Mouse (Mus musculus) left cerebral cortex, postnatal 36 days (tissue): ENCODE results near the gene Smim20. TPM values are rescaled to one million over a fixed set of nuclear protein-coding genes. Genes with fewer than 3 reads are reported as not detected.

ENCODE experiments used
- DNase-seq, 2 experiments: peaks; one replicate each; pipeline ENCODE4 v3.0.0; 2021 to 2022; ENCODE audit warnings: low spot score in 2 of 2, mixed read lengths in 1 of 2
- intact Hi-C: fragments of 180-260 bp; cut with DNase I; formaldehyde crosslinking; loops from one replicate; pipeline ENCODE4 v1.15.1; 2025
- total RNA-seq, 2 experiments: library from RNA; stranded (reverse); gene quantifications; 2 replicates each; pipeline ENCODE4 v1.2.3; 2021

Gene Smim20
- total RNA-seq, 2 experiments from 2014 or later = 33.5 to 40.5 TPM

DNA sequence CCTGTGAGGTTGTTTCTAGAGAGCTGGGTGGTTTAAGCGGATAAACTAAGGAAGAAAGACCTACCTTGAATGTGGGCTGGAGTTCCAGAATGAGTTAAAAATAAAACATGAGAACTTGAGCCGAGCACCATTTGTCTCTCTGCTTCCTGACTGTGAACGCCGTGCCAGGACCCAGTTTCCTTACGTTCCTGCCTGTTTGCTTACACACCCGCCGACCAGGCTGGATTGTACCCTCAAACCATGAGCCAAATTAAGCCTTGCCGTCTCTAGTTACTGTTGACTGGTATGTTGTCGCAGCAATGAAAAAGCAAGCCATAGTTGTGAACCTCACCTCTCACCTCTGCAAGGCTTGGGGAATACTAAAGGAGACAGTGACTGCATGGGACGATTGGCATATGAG lies 4.9 kb upstream of the Smim20 start:
- DNase-seq = no peak
- intact Hi-C loops = loop anchor here (5.0 kb wide), 1 partner anchor 50 kb away; the partner anchor contains the start of gene Sel1l3

DNA sequence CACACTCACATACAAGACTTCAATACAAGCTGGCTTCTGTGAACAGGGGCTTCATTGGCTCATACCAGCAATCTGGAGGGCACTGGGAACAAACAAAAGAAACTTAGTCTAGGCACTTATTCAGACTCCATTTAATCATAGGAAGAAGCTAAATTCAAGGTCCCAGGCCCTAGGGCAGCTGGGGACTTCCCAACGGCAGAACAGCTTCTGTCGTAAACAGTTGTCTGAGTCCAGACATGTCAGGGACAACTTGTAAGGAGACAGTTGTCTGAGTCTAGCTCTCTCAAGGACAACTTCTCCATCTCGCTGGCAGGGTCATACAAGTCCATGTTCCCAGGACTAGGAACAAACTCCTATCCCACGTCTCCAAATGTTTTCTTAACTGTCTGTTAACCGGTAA lies 2.8 kb upstream of the Smim20 start:
- intact Hi-C loops = loop anchor here (5.0 kb wide), 1 partner anchor 52 kb away; the partner anchor contains the start of gene Sel1l3
- no peak for DNase-seq

DNA sequence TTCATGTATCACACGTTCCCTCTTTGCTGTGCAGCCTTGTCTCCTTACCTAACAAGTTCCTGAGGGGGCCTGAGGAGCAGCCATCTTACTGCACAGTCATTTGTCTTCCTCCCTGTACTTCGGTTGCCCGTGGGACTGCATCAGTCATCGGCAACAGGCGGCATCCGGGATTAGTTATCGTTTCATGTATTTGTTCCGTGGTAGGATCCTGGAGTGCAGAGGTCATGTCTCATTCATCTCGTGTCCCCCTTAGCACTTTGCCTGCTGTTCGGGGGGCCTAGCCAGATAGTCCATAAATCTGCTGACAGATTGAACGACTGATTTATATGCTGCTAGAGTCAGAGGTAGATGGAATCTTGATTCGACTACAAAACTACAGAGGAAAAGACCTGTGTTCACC lies 1.1 kb upstream of the Smim20 start:
- intact Hi-C loops = no loop called here
- no peak for DNase-seq

DNA sequence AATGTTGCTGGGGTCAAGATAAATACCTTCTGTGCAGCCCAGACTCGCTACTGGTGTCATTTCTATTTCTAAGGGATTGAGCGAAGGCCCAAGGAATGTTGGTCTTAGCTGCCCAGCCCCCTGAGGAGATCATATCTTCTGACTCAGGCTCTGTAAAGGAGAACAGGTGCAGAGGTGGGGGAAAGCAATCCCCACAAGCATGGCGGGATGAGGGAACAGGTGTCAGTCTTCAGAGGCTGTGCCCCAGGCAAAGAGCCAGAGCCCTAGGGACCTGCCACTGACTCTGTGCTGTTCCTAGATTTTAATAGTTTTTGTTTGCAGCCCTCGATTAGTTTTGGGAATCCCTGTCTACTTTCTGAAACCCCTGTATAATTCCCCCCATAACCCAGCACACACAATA lies 702 bp upstream of the Smim20 start:
- intact Hi-C loops = no loop called here
- no peak for DNase-seq

DNA sequence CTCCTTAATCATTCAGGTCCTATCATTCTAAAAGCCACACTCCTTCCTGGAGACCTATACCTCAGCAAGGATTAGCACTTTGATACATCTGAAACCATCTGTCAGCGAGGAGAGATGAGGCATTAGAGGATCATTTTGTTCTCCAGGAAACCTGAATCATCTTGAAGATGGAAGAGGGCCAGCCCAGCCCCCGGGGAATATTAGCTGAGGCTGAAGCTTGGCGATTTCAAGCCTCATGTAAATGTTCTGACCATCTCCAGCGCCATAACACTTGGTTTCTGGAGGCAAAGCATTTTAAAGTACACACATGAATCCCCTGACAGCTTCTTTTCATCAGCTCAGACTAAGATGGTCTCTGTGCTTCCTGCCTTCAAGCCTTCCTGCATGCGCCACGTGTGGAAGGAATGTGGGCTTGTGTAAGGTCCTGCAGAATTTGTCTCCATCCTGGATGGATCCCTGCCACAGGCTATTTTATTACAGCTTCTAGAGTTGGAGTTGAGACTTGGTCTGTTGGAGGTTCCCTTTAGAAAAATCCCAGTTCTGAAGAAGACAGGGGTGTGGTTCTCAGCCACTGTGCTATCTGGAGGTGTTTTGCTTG lies 1.3 kb downstream of the Smim20 start:
- DNase-seq = no peak
- intact Hi-C loops = no loop called here

DNA sequence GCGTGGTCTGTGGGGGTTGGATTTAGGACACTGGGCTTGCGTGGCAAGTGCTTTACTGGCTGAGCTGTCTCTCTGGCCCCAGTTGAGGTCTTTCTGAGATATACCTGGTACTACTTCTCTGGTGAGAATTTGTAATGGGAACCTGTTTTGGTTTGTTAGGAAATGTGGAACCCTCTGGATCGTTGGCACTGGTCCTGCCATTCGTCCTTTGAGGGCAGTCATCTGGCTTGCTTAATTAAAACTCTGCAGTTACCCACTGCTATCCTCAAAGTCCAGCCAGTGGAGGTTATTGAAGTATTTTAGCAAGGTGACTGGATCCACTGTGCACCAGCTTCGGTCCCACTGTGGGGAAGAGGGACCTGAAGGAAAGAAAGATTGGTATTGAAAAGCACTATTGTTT lies 2.9 kb downstream of the Smim20 start:
- no peak for DNase-seq
- intact Hi-C loops = no loop called here

DNA sequence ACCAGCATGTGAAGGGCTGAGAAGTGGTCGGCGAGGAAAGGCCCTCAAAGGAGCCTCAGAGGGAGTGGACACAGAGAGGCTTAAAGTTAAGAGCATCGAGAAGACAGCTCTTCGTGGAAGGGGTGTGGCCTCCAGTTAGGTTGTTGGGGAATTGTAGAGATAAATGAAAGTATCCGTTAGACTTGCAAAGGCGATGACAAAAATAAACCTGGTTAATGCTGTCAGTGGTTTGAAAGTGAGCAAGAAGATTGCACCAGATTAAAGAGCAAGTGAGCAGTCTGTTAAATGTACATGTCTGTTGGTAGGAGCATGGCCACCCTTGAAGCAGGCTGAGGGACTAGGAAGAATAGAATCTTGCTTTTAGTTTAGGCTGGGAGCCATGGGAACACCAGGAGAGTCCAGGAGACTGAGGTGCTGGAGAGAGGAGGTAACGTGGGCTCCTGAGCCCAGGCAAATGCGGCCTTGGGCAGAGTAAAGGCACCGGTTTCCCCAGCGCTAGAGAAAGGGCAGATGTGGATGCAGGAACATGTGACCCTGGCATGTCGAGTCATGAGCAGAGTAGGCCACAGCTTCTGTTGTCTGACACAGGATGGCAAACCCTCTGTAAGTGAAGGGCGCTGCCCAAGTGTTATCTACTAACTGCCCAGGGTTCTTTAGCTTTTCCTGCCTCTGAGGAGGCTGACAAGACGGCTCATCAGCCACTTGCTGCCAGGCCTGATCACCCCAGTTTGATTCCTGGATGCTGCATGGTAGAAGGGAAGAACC lies 4.2 kb downstream of the Smim20 start:
- no peak for DNase-seq
- intact Hi-C loops = no loop called here

DNA sequence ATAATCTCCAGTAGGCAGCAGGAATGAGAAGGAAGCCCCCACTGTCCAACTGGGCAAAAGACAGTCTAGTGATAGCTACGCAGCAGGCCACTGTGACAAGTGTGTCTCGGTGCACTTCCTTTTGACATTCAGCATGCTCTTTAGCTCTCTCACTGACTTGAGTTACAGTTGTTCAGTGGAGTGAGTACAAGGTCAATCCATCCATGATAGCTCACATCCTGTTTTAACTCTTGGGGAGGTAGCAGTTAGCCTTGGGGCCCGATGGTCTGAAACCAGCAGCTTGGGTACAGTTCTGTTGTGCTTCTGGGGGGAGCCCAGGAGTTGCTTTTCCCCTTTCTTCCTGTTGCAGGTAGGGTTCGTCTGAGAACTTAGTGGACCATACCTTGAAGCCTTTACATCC lies 5.7 kb downstream of the Smim20 start:
- intact Hi-C loops = no loop called here
- DNase-seq = no peak

DNA sequence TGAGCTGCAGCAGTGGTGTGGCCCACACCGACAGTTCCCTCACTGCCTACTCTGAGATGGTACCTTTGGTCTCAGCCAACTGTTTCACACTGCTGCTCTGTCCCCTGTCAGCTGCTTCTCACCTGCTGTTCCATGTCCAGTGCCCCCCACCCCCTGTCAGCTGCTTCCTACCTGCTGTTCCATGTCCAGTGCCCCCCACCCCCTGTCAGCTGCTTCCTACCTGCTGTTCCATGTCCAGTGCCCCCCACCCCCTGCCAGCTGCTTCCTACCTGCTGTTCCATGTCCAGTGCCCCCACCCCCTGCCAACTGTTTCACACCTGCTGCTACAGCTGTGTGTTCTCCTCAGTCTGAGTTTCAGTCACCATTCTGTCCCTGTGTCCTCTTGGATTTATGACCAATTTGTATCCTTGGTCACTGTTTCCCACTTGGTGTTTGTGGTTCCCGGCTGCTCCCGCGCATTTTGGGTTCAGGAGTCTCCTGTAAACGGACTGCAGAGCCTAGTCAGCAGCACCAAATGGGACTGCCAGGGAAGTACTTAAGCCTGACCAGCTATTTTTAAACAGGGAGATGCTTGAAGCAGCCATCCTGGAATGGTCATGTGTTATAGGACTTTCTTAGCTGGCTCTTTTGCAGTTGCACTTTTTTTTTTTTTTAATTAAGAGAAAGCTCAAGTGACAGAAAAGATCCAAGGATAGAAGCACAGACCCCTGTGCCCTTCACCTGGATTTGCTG lies 7.0 kb downstream of the Smim20 start:
- intact Hi-C loops = loop anchor here (2.0 kb wide), 1 partner anchor 319 kb away; no protein-coding TSS in a partner anchor
- no peak for DNase-seq

DNA sequence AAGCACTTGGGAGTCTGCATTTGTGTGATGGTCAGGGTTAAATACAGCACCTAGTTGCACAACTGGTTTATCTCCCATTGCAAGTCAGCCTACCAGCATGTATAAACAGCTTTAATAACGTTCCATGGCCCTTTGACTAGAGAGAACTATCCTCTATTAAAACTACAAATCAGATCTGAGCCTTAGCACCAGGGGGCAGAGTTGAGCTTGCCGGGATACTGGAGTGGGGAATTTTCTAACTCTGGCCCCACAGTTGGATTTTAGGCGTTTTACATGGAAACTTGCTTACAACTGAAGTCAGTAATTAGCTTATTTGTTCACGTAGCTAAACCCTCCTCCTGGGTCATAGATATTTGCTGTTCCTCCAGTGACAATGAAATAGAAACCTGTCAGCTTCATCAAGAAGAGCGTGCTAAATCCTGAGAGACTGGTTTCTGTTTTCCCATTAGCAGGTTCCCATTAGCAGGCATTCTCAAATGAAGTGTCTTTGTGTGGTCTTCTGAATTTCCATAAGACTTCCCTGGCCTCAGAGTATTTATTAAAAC lies 8.0 kb downstream of the Smim20 start:
- intact Hi-C loops = loop anchor here (2.0 kb wide), 1 partner anchor 318 kb away; no protein-coding TSS in a partner anchor
- peak in 1 of 2 experiments; percentile 49 for DNase-seq

DNA sequence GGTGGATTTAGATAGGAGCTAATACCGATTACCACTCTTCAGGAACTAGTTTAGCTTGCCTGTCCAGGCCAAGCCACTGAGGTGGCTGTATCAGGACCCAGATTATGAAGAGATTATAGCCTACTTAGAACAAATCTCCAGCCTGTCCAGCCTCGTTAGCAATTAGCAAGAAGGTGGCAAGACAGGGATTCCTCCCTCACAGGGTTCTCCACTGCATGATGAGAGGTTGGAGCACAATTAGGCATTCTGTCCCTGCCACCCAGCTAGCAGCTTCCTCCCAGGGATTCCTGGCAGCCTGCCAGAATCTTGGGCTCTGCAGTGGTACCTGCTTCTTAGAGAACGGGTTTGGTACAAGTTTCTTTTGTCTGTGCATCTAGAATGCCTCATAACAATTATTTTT lies 8.5 kb downstream of the Smim20 start:
- DNase-seq = no peak
- intact Hi-C loops = loop anchor here (2.0 kb wide), 1 partner anchor 317 kb away; no protein-coding TSS in a partner anchor

DNA sequence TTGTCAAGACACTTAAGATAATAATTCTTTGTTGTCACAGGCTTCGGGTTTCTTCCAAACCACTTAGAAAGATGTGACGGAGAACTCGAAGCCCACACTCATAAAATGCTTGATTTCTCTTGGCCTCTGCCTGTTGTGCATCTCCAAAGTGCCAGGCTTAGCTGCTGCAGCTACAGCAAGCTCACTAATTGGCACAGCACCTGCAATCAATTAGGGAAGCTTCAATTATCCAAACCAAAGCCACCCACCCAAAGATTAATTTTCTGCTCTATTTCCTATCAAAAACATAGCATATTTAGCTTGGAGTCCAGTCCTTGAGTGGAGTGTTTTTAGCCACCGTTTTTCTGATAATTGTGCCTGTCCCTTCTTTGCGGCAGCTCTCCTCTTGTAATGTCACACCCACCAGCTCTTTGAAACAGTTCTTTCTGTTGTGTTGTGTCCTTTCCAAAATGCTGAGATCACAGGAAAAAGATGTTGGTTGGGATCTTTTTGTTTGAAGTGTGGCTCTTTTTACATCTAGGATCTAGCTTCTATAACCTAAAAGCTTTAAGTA lies 9.7 kb downstream of the Smim20 start:
- intact Hi-C loops = no loop called here
- DNase-seq = no peak

DNA sequence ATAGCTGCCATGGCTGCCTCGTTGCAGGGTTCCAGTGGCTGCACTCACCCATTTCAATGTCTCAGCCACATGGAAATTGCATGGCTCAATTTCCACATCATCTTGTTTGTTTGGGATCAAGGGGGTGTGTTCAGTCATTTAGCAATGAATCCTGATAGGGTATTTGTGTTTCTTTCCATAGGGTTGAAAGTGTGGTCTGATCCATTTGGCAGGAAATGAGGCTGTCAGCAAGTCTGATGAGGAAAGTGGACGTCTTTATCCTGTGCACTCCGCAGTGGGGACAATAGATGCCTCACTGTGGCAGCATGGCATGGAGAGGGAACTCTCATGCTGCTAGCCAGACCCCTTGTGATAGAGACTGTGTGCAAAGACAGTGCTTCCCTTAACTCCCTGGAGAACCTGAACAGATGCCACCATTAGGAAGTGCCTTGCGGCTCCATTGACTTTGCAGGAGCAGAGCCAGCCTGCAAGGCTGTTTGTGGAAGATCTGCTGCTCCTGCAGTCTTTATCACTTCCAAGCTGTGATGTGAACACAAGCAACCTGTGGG lies 10.9 kb downstream of the Smim20 start:
- intact Hi-C loops = no loop called here
- no peak for DNase-seq

DNA sequence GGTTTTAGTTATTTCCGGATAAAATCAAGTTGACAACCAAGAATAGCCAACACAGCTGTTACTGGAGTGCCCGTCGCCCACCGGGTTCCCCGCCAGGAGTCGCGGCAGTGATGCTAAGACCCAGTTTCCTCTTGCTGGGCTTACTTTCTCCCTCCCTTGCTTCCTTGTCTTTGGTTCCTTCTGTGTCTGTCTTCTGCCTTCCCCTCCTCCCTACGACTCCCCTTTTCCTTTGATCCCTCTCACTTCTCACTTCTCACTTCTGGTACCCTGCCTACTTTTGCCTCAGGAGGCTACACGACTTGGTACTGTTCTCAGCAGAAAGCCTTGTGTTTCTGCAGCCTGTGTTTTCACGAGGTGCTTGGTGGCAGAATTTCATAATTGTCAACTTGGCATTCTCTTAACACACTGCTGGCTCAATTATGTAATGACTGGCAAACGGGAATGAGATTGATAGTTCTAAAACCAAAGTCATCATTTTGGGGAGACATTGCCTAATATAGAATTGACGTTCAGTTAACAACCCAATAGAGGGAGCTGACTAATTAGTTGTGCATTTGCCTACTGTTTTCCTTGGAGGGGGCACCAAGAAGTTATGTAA lies 12.4 kb downstream of the Smim20 start:
- no peak for DNase-seq
- intact Hi-C loops = no loop called here

DNA sequence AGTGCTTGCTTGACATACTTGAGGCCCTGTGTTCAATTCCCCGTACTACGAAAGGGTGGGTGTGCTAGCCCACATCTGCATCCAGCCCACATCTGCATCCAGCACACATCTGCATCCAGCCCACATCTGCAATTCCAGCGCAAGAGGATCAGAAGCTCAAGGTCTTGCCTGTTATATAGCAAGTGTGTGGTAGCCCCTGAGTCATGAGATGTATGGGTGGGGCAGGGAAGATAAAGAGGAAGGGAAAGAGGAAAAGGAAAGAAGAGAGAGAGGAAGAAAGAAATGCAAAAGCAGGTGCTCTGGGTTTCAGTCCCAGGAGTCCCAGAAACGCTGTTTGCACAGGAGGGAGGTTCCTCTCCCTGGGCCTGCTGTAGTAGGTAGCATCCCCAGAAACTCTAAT lies 15.6 kb downstream of the Smim20 start:
- no peak for DNase-seq
- intact Hi-C loops = no loop called here

DNA sequence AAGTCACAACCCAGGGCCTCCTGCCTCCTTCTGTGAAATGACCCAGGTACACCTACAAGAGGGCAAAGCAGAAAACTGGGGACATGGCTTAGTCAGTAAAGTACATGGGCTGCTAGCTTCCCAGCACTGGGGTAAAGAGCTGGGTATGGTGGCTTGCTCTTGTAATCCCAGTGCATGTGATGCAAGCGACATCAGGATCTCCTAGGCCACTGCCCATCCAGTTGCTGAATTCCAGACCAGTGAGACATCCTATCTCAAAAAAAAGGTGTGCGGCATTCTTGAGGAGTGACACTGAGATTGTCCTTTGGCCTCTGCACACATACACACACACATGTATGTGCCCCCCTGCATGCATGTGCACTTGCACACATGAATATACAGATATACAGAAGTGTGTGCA lies 19.5 kb downstream of the Smim20 start:
- intact Hi-C loops = no loop called here

DNA sequence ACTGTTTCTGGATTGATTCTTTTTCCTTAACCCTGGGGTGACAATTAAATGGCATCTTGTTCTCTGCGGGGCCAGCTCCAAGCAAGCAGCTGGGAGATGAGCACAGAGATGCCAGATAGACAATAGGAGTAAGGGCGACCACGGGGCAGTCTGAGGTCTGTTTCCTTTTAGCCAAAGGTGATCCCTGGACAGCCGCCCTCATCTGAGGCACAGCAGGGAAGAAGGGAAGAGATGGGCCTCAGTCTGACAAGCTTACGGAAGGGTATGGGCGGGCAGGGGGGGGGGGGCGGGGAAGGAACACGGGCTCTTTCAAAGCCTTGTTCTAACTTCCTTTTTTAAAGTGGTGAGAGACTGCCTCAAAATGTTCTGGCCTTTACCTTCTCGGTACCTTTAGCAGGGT lies 22.6 kb downstream of the Smim20 start:
- intact Hi-C loops = no loop called here
- no peak for DNase-seq

More for the DNA sequence above, 19.5 kb downstream of the Smim20 start:
- DNase-seq = no peak

DNA sequence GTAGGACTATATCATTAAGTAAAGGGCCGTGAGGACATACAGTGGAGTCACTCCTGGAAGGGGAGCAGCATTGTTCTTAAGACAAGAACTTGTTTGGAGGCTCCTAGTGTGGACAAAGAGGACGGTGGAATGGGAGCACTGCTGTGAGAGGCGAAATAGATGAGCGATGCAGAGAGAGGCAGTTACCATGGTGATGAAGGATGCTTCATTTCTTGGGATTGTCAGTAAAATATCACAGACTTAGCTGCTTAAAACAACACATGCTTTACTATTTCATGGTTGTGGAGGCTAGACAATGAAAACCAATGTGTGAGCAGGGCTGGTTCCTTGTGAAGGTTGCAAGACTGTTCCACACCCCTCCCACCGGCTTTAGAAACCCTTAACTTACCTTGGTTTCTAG lies 27.7 kb downstream of the Smim20 start:
- intact Hi-C loops = no loop called here
- no peak for DNase-seq

DNA sequence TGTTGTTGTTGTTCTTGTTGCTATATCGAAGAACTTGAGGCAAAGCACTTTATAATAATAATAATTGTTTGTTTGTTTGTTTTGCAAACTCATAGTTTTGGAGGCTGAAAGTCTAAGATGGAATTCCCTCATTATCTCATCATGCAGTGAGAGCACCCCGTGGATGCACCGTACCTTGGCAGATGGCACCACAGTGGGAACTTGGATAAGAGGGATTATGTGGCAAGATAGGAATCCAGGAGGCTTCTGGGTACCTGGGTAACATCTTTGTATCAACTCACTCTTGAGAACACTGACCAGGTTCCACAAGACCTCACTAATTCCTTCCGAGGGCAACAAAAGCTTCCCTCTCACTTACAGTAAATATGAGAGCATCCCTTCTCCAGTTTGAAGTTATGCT lies 30.1 kb downstream of the Smim20 start:
- intact Hi-C loops = no loop called here

More for the DNA sequence above, 30.1 kb downstream of the Smim20 start:
- DNase-seq = no peak
